Mouse (Mus musculus) small intestine, adult 2 months (tissue): Measurements from ENCODE around the gene Kcnk3.

Experiments used
- CTCF ChIP-seq: fragments of 200-500 bp; IDR thresholded peaks from 2 replicates; pipeline ENCODE4 v1.5.1; 2012; ENCODE audit warnings: low read depth, mild to moderate bottlenecking, control low read depth, inconsistent platforms, low read length, moderate library complexity, mixed read lengths; ENCODE audit not compliant: insufficient replicate concordance, insufficient read length; ENCODE audit errors: extremely low read depth
- POLR2A ChIP-seq: fragments of 200-500 bp; IDR thresholded peaks from 2 replicates; pipeline ENCODE4 v1.6.1; 2012; ENCODE audit warnings: low read depth, mild to moderate bottlenecking, control low read depth, inconsistent platforms, low read length, moderate library complexity

- TF ChIP-seq CTCF (no peak), POLR2A (no peak)
These were observed 34.3 kb downstream of the Kcnk3 start for GRCm38 (mm10) chr5:30622177-30622840.
